Mouse (Mus musculus): ENCODE results near the gene Frmpd1. TPM values are rescaled to one million over a fixed set of nuclear protein-coding genes. Genes with fewer than 3 reads are reported as not detected.
A peak's percentile ranks its signal among the peaks of the same experiment; 100 is the strongest.

Gene Frmpd1
- polyA plus RNA-seq, 1 experiment, result 3.4 TPM

GRCm38 (mm10) chr4:45311056-45311455, 126.4 kb downstream of the Frmpd1 start:
- no peak for TF ChIP-seq POLR2A (IDR thresholded peaks at IDR 0.05; ENCODE audit: control insufficient read depth, low read depth, low read length)
- no peak for TF ChIP-seq CTCF (IDR thresholded peaks at IDR 0.05; ENCODE audit: control insufficient read depth, insufficient read depth, insufficient replicate concordance, low read depth, low read length)
- Histone ChIP-seq H3K4me3 (ENCODE audit: control insufficient read depth, low read depth, low read length) (no peak overlapping the region), H3K27ac (ENCODE audit: control insufficient read depth, insufficient read depth, low read depth, low read length) (no peak overlapping the region), H3K4me1 (ENCODE audit: control insufficient read depth, insufficient read depth, low read length) (no peaks in the 10 kb centered on the region), H3K36me3 (ENCODE audit: control insufficient read depth, insufficient read depth, low read length) (no peaks in the 10 kb centered on the region; the same call in 1 of the 2 replicates), H3K27me3 (ENCODE audit: control insufficient read depth, insufficient read depth, low read length) (no peaks in the 10 kb centered on the region)

GRCm38 (mm10) chr4:45320159-45320816, 135.6 kb downstream of the Frmpd1 start:
- TF ChIP-seq CTCF (IDR thresholded peaks at IDR 0.05; ENCODE audit: control insufficient read depth, insufficient read depth, insufficient replicate concordance, low read depth, low read length), result no peak
- TF ChIP-seq POLR2A (IDR thresholded peaks at IDR 0.05; ENCODE audit: control insufficient read depth, low read depth, low read length), result peak; percentile 90
- peak overlapping the region; percentile 87 for H3K27ac ChIP-seq (ENCODE audit: control insufficient read depth, insufficient read depth, low read depth, low read length)
- no peaks in the 10 kb centered on the region for H3K27me3 ChIP-seq (ENCODE audit: control insufficient read depth, insufficient read depth, low read length)
- H3K36me3 ChIP-seq (ENCODE audit: control insufficient read depth, insufficient read depth, low read length), result no peaks in the 10 kb centered on the region
- peak overlapping the region; percentile 92 for H3K4me3 ChIP-seq (ENCODE audit: control insufficient read depth, low read depth, low read length)
- H3K4me1 ChIP-seq (ENCODE audit: control insufficient read depth, insufficient read depth, low read length), result peaks cover 3% of the 10 kb centered on the region; the same call in 1 of the 2 replicates

GRCm38 (mm10) chr4:45331139-45331538, 146.5 kb downstream of the Frmpd1 start:
- no peak for TF ChIP-seq CTCF (IDR thresholded peaks at IDR 0.05; ENCODE audit: control insufficient read depth, insufficient read depth, insufficient replicate concordance, low read depth, low read length)
- no peak for TF ChIP-seq POLR2A (IDR thresholded peaks at IDR 0.05; ENCODE audit: control insufficient read depth, low read depth, low read length)
- H3K4me1 ChIP-seq (ENCODE audit: control insufficient read depth, insufficient read depth, low read length), result peaks cover 3% of the 10 kb centered on the region
- H3K27ac ChIP-seq (ENCODE audit: control insufficient read depth, insufficient read depth, low read depth, low read length), result no peak overlapping the region
- no peak overlapping the region for H3K4me3 ChIP-seq (ENCODE audit: control insufficient read depth, low read depth, low read length)
- no peaks in the 10 kb centered on the region for H3K36me3 ChIP-seq (ENCODE audit: control insufficient read depth, insufficient read depth, low read length)
- H3K27me3 ChIP-seq (ENCODE audit: control insufficient read depth, insufficient read depth, low read length), result no peaks in the 10 kb centered on the region

- peaks cover 4% of the 10 kb centered on the region for H3K4me1 ChIP-seq (ENCODE audit: control insufficient read depth, insufficient read depth, low read length)
These were observed 147.8 kb downstream of the Frmpd1 start for GRCm38 (mm10) chr4:45332466-45332865.

More at GRCm38 (mm10) chr4:45332466-45332865, 147.8 kb downstream of the Frmpd1 start:
- no peak overlapping the region for H3K27ac ChIP-seq (ENCODE audit: control insufficient read depth, insufficient read depth, low read depth, low read length)
- H3K36me3 ChIP-seq (ENCODE audit: control insufficient read depth, insufficient read depth, low read length), result no peaks in the 10 kb centered on the region
- H3K4me3 ChIP-seq (ENCODE audit: control insufficient read depth, low read depth, low read length), result no peak overlapping the region
- no peaks in the 10 kb centered on the region for H3K27me3 ChIP-seq (ENCODE audit: control insufficient read depth, insufficient read depth, low read length)
- TF ChIP-seq CTCF (IDR thresholded peaks at IDR 0.05; ENCODE audit: control insufficient read depth, insufficient read depth, insufficient replicate concordance, low read depth, low read length), result no peak

Other genes starting within 250 kb of the Frmpd1 start
- gene Grhpr, start 203.5 kb upstream of the Frmpd1 start, polyA plus RNA-seq (2012; rRNA removed), result 12.6 and 13.1 TPM in 2 replicates
- gene Zbtb5, start 172.5 kb upstream of the Frmpd1 start, polyA plus RNA-seq (2012; rRNA removed), result 36.2 and 41.6 TPM in 2 replicates
- 6.3 and 6.8 TPM in 2 replicates for gene Polr1e, start 166.3 kb upstream of the Frmpd1 start, polyA plus RNA-seq (2012; rRNA removed)
- 3.0 and 4.2 TPM in 2 replicates for gene Fbxo10, start 100.3 kb upstream of the Frmpd1 start, polyA plus RNA-seq (2012; rRNA removed)
- gene Tomm5, start 76.8 kb upstream of the Frmpd1 start, polyA plus RNA-seq (2012; rRNA removed), result 12.9 and 16.2 TPM in 2 replicates
- 6.5 and 8.3 TPM in 2 replicates for gene Trmt10b, start 112.3 kb downstream of the Frmpd1 start, polyA plus RNA-seq (2012; rRNA removed)
- gene Dcaf10, start 157.2 kb downstream of the Frmpd1 start, polyA plus RNA-seq (2012; rRNA removed), result 17.8 and 21.7 TPM in 2 replicates
- gene Exosc3, start 157.9 kb downstream of the Frmpd1 start, polyA plus RNA-seq (2012; rRNA removed), result 39.5 and 40.7 TPM in 2 replicates
- gene Slc25a51, start 223.9 kb downstream of the Frmpd1 start, polyA plus RNA-seq (2012; rRNA removed), result 12.6 TPM in 2 replicates